8 mouse cellular contexts compared by ENCODE assay signal in genomic region chr8:122719500-122720065, GRCm38 (mm10). TPM values are rescaled to one million over a fixed set of nuclear protein-coding genes. Genes with fewer than 3 reads are reported as not detected.
A peak's percentile ranks its signal among the peaks of the same experiment; 100 is the strongest.
DNase-seq lines count a peak whose midpoint lies in the region; ATAC-seq lines count a peak whose summit lies in the region.

No protein-coding gene starts in this region.

- no peak for ATAC-seq in kidney, embryonic 16.5 days (ENCODE audit: low FRiP score, low TSS enrichment)
- ATAC-seq in forebrain, embryonic 11.5 days (replicated peaks; ENCODE audit: low FRiP score), result peak; percentile 49; the same call in 1 of the 2 replicates
- ATAC-seq in intestine, embryonic 16.5 days, result peak; percentile 79
- peak; percentile 77 for ATAC-seq in megakaryocyte progenitor cell, adult 5-6 weeks (replicated peaks; ENCODE audit: poor library complexity)

- H3K4me3 ChIP-seq in kidney, embryonic 16.5 days (ENCODE audit: low read length), result no peak overlapping the region
- no peak overlapping the region for H3K4me3 ChIP-seq in forebrain, embryonic 11.5 days (ENCODE audit: low read depth, low read length)
- no peak overlapping the region for H3K4me3 ChIP-seq in intestine, embryonic 16.5 days (ENCODE audit: low read length)

- H3K27me3 ChIP-seq in kidney, embryonic 16.5 days (ENCODE audit: insufficient read depth, low read length), result peaks cover 17% of the 10 kb centered on the region
- no peaks in the 10 kb centered on the region; the same call in 1 of the 2 replicates for H3K27me3 ChIP-seq in forebrain, embryonic 11.5 days (ENCODE audit: control insufficient read depth, insufficient read depth, low read length)
- peaks cover 3% of the 10 kb centered on the region; the same call in 1 of the 2 replicates for H3K27me3 ChIP-seq in intestine, embryonic 16.5 days (replicated peaks; ENCODE audit: control insufficient read depth, insufficient read depth, low read length)

- peaks cover 6% of the 10 kb centered on the region for H3K4me1 ChIP-seq in kidney, embryonic 16.5 days (ENCODE audit: insufficient read depth, low read length)
- peaks cover 3% of the 10 kb centered on the region; the same call in 1 of the 2 replicates for H3K4me1 ChIP-seq in forebrain, embryonic 11.5 days (replicated peaks; ENCODE audit: control insufficient read depth, insufficient read depth, low read length)
- peaks cover 4% of the 10 kb centered on the region; the same call in 1 of the 2 replicates for H3K4me1 ChIP-seq in intestine, embryonic 16.5 days (ENCODE audit: control insufficient read depth, insufficient read depth, low read length)

- DNase-seq in kidney, adult 9 months, result peak; percentile 42
- peak; percentile 59 for DNase-seq in forebrain, embryonic 11.5 days (ENCODE audit: low spot score)
- DNase-seq in thymus, postnatal 14 days, result peak; percentile 75
- no peak for DNase-seq in frontal cortex, postnatal 10 days (ENCODE audit: low spot score in 2 of 2)
- no peak for DNase-seq in urinary bladder, postnatal 10 days (ENCODE audit: low spot score)

- no peaks in the 10 kb centered on the region for H3K36me3 ChIP-seq in kidney, embryonic 16.5 days (ENCODE audit: insufficient read depth, low read length)
- H3K36me3 ChIP-seq in forebrain, embryonic 11.5 days (ENCODE audit: control insufficient read depth, insufficient read depth, low read length), result no peaks in the 10 kb centered on the region
- no peaks in the 10 kb centered on the region for H3K36me3 ChIP-seq in intestine, embryonic 16.5 days (ENCODE audit: control insufficient read depth, insufficient read depth, low read length)

- no peaks in the 10 kb centered on the region for H3K9me3 ChIP-seq in kidney, embryonic 16.5 days (ENCODE audit: low read length)
- no peaks in the 10 kb centered on the region for H3K9me3 ChIP-seq in forebrain, embryonic 11.5 days (ENCODE audit: control insufficient read depth, low read length)
- no peaks in the 10 kb centered on the region for H3K9me3 ChIP-seq in intestine, embryonic 16.5 days (ENCODE audit: control insufficient read depth, low read length)

- no peak overlapping the region for H3K4me2 ChIP-seq in kidney, embryonic 16.5 days (replicated peaks; ENCODE audit: low read depth, low read length)
- no peak overlapping the region for H3K4me2 ChIP-seq in forebrain, embryonic 11.5 days (ENCODE audit: low read depth, low read length, severe bottlenecking)
- no peak overlapping the region for H3K4me2 ChIP-seq in intestine, embryonic 16.5 days (ENCODE audit: low read depth, low read length)

- no peak overlapping the region for H3K27ac ChIP-seq in kidney, embryonic 16.5 days (ENCODE audit: low read length)
- H3K27ac ChIP-seq in forebrain, embryonic 11.5 days (ENCODE audit: low read depth, low read length), result no peak overlapping the region
- H3K27ac ChIP-seq in intestine, embryonic 16.5 days (ENCODE audit: low read length), result no peak overlapping the region

- no peak overlapping the region for H3K9ac ChIP-seq in kidney, embryonic 16.5 days (replicated peaks; ENCODE audit: low read length)
- H3K9ac ChIP-seq in forebrain, embryonic 11.5 days (ENCODE audit: low read length), result no peak overlapping the region
- H3K9ac ChIP-seq in intestine, embryonic 16.5 days (ENCODE audit: low read depth, low read length), result no peak overlapping the region

- 26% methylated on average over 7 of the region's 7 CpGs for WGBS in kidney, embryonic 16.5 days
- WGBS in forebrain, embryonic 11.5 days, result 35% methylated on average over 7 of the region's 7 CpGs
- 29% methylated on average over 7 of the region's 7 CpGs for whole genome bisulfite sequencing in intestine, embryonic 16.5 days

RNA-seq across cellular contexts. Expression of gene Cbfa2t3, which starts 20.7 kb away (rescaled TPM):
- 3.5 and 4.5 TPM in 2 replicates for polyA plus RNA-seq in kidney, embryonic 16.5 days (2015; fragmentation: Nextera tagmentation; extraction: Ambion mirVana)
- 6.0 and 7.0 TPM in 2 replicates for polyA plus RNA-seq in forebrain, embryonic 11.5 days (2014; fragmentation: Nextera tagmentation; extraction: Ambion mirVana)
- polyA plus RNA-seq in intestine, embryonic 16.5 days (2015; fragmentation: Nextera tagmentation; extraction: Ambion mirVana), result 4.1 and 5.2 TPM in 2 replicates
- total RNA-seq in megakaryocyte progenitor cell, adult 5-6 weeks (2015), result 19.6 and 20.7 TPM in 2 replicates
- total RNA-seq in megakaryocyte progenitor cell, adult 5-6 weeks (2017), result 11.8 and 12.3 TPM in 2 replicates

RNA-seq across cellular contexts. Expression of gene Acsf3, which starts 55.7 kb away (rescaled TPM):
- 22.7 and 22.9 TPM in 2 replicates for polyA plus RNA-seq in kidney, embryonic 16.5 days (2015; fragmentation: Nextera tagmentation; extraction: Ambion mirVana)
- 15.6 and 16.3 TPM in 2 replicates for polyA plus RNA-seq in forebrain, embryonic 11.5 days (2014; fragmentation: Nextera tagmentation; extraction: Ambion mirVana)
- 31.4 and 34.5 TPM in 2 replicates for polyA plus RNA-seq in intestine, embryonic 16.5 days (2015; fragmentation: Nextera tagmentation; extraction: Ambion mirVana)
- total RNA-seq in megakaryocyte progenitor cell, adult 5-6 weeks (2015), result 4.5 and 5.5 TPM in 2 replicates
- 5.7 and 6.6 TPM in 2 replicates for total RNA-seq in megakaryocyte progenitor cell, adult 5-6 weeks (2017)

Comparison
In these comparisons a context has a peak if more than half of its experiments do, and no peak if none do; other contexts are left out.
1. DNase-seq: peak in kidney, adult 9 months (single experiment), forebrain, embryonic 11.5 days (single experiment) and thymus, postnatal 14 days (single experiment); none in frontal cortex, postnatal 10 days (0 of 2) and urinary bladder, postnatal 10 days (single experiment).